Mouse (Mus musculus) limb, embryonic 10.5 days (tissue): ENCODE results near the gene Vav3. TPM values are rescaled to one million over a fixed set of nuclear protein-coding genes. Genes with fewer than 3 reads are reported as not detected.
"Not testable (repeated sequence)": the region's sequence is repeated elsewhere in the genome, so short reads cannot be mapped to it uniquely, and the experiment has no call there.

ENCODE experiments used
- DNase-seq: peaks from one replicate; pipeline ENCODE4 v3.0.0-alpha.2; 2017; ENCODE audit warnings: low spot score
- H3K27ac ChIP-seq: fragments of 300-500 bp; sonication (generic); 2 replicates; pipeline ENCODE4 v1.5.1; 2016; ENCODE audit warnings: mild to moderate bottlenecking
- H3K27me3 ChIP-seq: fragments of 300-500 bp; sonication (generic); 2 replicates; pipeline ENCODE4 v1.6.1; 2016; ENCODE audit warnings: low read depth, mild to moderate bottlenecking; ENCODE audit not compliant: poor library complexity, severe bottlenecking
- H3K36me3 ChIP-seq: fragments of 300-500 bp; sonication (generic); 2 replicates; pipeline ENCODE4 v1.6.1; 2016; ENCODE audit warnings: mild to moderate bottlenecking, moderate library complexity
- H3K4me1 ChIP-seq: fragments of 300-500 bp; sonication (generic); 2 replicates; pipeline ENCODE4 v1.6.1; 2016
- H3K4me3 ChIP-seq: fragments of 300-500 bp; sonication (generic); 2 replicates; pipeline ENCODE4 v1.5.1; 2016; ENCODE audit warnings: mild to moderate bottlenecking, moderate library complexity
- H3K9me3 ChIP-seq: fragments of 300-500 bp; sonication (generic); replicated peaks from 2 replicates; pipeline ENCODE4 v1.6.1; 2016; ENCODE audit warnings: mild to moderate bottlenecking
- WGBS: fragments of 180-500 bp; shearing (Covaris S2); methylation state at CpG from one replicate; pipeline ENCODE4 v1.1.7; 2016; 5-methylcytosine and 5-hydroxymethylcytosine counted together
- polyA plus RNA-seq: library from polyadenylated mRNA; unstranded; fragments of >200 nt; fragmentation: Nextera tagmentation; extraction: Ambion mirVana; gene quantifications from 2 replicates; pipeline ENCODE4 v1.2.1, GENCODE M21; 2016

Vav3 gene
- polyA plus RNA-seq, 1 experiment from 2014 or later, result 3.0 TPM

- Histone ChIP-seq H3K27me3 (no peaks in the 10 kb centered on the region), H3K36me3 (no peaks in the 10 kb centered on the region), H3K4me3 (no peak overlapping the region), H3K4me1 (no peaks in the 10 kb centered on the region), H3K27ac (no peak overlapping the region), H3K9me3 (no peaks in the 10 kb centered on the region)
- WGBS, result 87% methylated on average over 3 of the region's 3 CpGs
- DNase-seq, result no peak
These were observed 80.0 kb downstream of the Vav3 start for GRCm38 (mm10) chr3:109420403-109420802.

DNA sequence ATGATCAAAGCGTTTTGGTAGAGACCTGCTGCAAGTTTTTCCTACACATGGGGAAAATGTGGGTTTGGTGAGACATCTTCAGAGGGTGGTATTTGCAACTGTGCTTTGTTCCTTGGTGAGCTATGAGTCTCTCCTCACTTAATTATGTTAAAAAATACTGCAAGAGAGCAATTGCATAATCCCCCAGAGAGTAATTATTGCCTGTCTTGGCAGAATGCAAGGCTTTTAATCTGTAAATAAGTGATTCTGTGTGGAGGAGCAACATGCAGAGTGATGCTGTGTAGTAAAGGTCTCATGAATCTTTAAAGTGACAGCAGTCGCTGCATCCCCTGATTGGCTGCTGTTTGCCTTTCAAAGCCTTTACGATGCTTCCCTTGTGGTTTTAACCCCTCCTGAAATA lies 80.6 kb downstream of the Vav3 start:
- H3K9me3 ChIP-seq, result no peaks in the 10 kb centered on the region
- 38% methylated on average over 3 of the region's 3 CpGs for WGBS
- no peaks in the 10 kb centered on the region for H3K36me3 ChIP-seq
- no peak overlapping the region for H3K4me3 ChIP-seq
- no peaks in the 10 kb centered on the region for H3K27me3 ChIP-seq
- no peak overlapping the region for H3K27ac ChIP-seq
- no peaks in the 10 kb centered on the region for H3K4me1 ChIP-seq
- DNase-seq, result no peak

- no peaks in the 10 kb centered on the region for H3K4me1 ChIP-seq
- no peaks in the 10 kb centered on the region for H3K36me3 ChIP-seq
- H3K27me3 ChIP-seq, result no peaks in the 10 kb centered on the region
- H3K27ac ChIP-seq, result no peak overlapping the region
- WGBS, result 90% methylated on average over 5 of the region's 5 CpGs
- no peaks in the 10 kb centered on the region for H3K9me3 ChIP-seq
- no peak overlapping the region for H3K4me3 ChIP-seq
- DNase-seq, result no peak
These were observed 83.1 kb downstream of the Vav3 start for GRCm38 (mm10) chr3:109423440-109424079.

GRCm38 (mm10) chr3:109431285-109431684 lies 90.8 kb downstream of the Vav3 start:
- 83% methylated on average over 1 of the region's 1 CpGs for WGBS
- DNase-seq, result no peak
- no peak overlapping the region for H3K27ac ChIP-seq
- H3K27me3 ChIP-seq, result no peaks in the 10 kb centered on the region
- no peaks in the 10 kb centered on the region for H3K4me1 ChIP-seq
- H3K4me3 ChIP-seq, result no peak overlapping the region
- H3K9me3 ChIP-seq, result no peaks in the 10 kb centered on the region
- no peaks in the 10 kb centered on the region for H3K36me3 ChIP-seq

DNA sequence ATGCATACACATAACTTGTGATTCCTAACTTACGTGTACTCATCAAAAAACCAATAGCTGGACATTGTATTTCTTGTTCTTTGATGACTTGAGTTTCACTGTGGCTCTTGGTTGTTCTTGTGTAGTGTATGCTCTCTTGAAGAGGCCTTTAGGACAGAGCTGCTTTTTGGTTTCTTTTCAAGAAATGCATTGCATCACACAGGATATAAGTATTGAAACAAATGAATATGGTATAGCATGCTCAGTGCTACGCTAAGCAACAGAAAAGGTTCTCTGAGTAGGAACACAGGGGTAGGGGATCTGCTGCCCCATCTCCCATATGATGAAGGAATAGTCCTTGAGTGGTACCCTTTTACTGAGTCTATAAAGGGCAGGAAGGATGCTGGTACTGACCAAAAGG lies 98.1 kb downstream of the Vav3 start:
- H3K4me3 ChIP-seq, result no peak overlapping the region
- DNase-seq, result no peak
- no peaks in the 10 kb centered on the region for H3K4me1 ChIP-seq
- 93% methylated on average over 2 of the region's 2 CpGs for WGBS
- H3K27ac ChIP-seq, result no peak overlapping the region
- no peaks in the 10 kb centered on the region for H3K27me3 ChIP-seq
- H3K9me3 ChIP-seq, result no peaks in the 10 kb centered on the region
- H3K36me3 ChIP-seq, result no peaks in the 10 kb centered on the region

GRCm38 (mm10) chr3:109439253-109439652 lies 98.8 kb downstream of the Vav3 start:
- H3K9me3 ChIP-seq, result no peaks in the 10 kb centered on the region
- H3K36me3 ChIP-seq, result no peaks in the 10 kb centered on the region
- no peak overlapping the region for H3K27ac ChIP-seq
- H3K4me3 ChIP-seq, result no peak overlapping the region
- H3K4me1 ChIP-seq, result no peaks in the 10 kb centered on the region
- no peak for DNase-seq
- no peaks in the 10 kb centered on the region for H3K27me3 ChIP-seq
- 88% methylated on average over 8 of the region's 8 CpGs for WGBS

- WGBS, result 82% methylated on average over 6 of the region's 6 CpGs
- no peak for DNase-seq
These were observed 99.5 kb downstream of the Vav3 start for GRCm38 (mm10) chr3:109440001-109440400.

DNA sequence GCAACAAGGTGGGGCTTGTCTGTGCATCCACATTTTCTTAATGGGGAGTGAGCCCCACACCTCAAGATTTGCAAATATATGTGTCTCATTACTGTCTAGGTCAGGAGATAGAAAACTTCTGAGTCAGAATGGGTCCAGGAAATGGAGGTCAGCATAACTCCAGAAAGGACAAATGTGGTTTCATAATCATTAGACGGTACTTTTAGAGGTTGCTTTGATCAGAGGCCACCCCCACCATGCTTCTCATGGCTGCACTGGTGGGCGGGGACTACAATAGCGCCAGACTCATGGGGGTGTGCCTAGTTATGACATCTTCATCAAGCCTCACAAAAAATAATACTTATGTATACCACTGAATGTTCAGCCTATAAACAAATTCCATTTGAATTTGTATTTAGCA lies 103.6 kb downstream of the Vav3 start:
- Histone ChIP-seq H3K27ac (no peak overlapping the region), H3K4me3 (no peak overlapping the region), H3K4me1 (no peaks in the 10 kb centered on the region), H3K9me3 (no peaks in the 10 kb centered on the region), H3K27me3 (no peaks in the 10 kb centered on the region), H3K36me3 (no peaks in the 10 kb centered on the region)
- no peak for DNase-seq
- WGBS, result 93% methylated on average over 3 of the region's 3 CpGs

More at GRCm38 (mm10) chr3:109440001-109440400, 99.5 kb downstream of the Vav3 start:
- Histone ChIP-seq H3K4me3 (no peak overlapping the region), H3K36me3 (no peaks in the 10 kb centered on the region), H3K9me3 (no peaks in the 10 kb centered on the region), H3K27ac (no peak overlapping the region), H3K27me3 (no peaks in the 10 kb centered on the region), H3K4me1 (no peaks in the 10 kb centered on the region)

- Histone ChIP-seq H3K4me1 (no peaks in the 10 kb centered on the region), H3K4me3 (no peak overlapping the region), H3K9me3 (no peaks in the 10 kb centered on the region), H3K27ac (no peak overlapping the region), H3K27me3 (no peaks in the 10 kb centered on the region), H3K36me3 (no peaks in the 10 kb centered on the region)
- WGBS, result 78% methylated on average over 4 of the region's 4 CpGs
- DNase-seq, result no peak
These were observed 106.5 kb downstream of the Vav3 start for GRCm38 (mm10) chr3:109446903-109447302.

- H3K4me1 ChIP-seq, H3K27me3 ChIP-seq, H3K9me3 ChIP-seq, H3K4me3 ChIP-seq, H3K36me3 ChIP-seq, DNase-seq, H3K27ac ChIP-seq: not testable (repeated sequence)
- 86% methylated on average over 5 of the region's 5 CpGs for WGBS
These were observed 107.8 kb downstream of the Vav3 start for GRCm38 (mm10) chr3:109448249-109448648.

DNA sequence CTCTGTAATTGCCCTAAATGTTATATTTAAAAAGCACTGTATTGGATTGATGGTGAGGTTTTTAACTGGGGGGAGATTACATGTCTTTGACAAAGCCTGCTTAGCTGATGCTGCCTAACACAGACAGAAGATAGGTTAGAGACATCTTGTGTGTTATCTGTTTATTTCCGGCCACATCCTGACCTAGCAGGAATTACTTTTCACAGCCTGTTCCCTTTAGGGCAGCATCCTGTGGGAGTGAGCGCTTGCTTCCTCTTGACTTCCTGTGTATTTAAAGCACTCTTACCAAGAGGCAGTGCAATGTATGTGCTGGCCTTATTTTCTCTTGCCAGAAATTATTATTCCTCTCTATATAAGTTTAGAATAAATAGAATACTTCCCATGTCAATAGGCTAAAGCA lies 111.5 kb downstream of the Vav3 start:
- H3K9me3 ChIP-seq, result no peaks in the 10 kb centered on the region
- H3K36me3 ChIP-seq, result no peaks in the 10 kb centered on the region
- 79% methylated on average over 2 of the region's 2 CpGs for WGBS
- no peak for DNase-seq
- no peaks in the 10 kb centered on the region for H3K4me1 ChIP-seq
- no peaks in the 10 kb centered on the region for H3K27me3 ChIP-seq
- no peak overlapping the region for H3K27ac ChIP-seq
- H3K4me3 ChIP-seq, result no peak overlapping the region

DNA sequence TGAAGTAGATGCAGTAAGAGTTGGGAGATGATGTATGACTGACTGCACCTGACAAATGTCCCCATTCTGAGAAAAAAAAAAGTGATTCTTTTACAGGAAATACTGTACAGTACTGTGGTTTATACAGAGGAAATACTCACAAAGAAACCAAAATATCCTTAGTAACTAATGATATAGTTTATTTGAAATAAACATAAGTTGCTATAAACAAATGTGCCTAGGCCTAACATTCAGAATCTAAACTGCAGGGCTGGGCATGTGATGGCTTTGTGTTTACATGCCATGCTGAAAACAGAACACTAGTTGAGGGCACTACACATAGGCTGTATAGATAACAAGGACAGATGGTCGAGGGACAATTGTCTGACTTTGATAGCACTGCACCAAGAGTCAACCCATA lies 114.2 kb downstream of the Vav3 start:
- no peak for DNase-seq
- H3K4me3 ChIP-seq, result no peak overlapping the region
- H3K27ac ChIP-seq, result no peak overlapping the region
- H3K36me3 ChIP-seq, result no peaks in the 10 kb centered on the region
- H3K4me1 ChIP-seq, result no peaks in the 10 kb centered on the region
- 35% methylated on average over 1 of the region's 1 CpGs for WGBS
- H3K27me3 ChIP-seq, result no peaks in the 10 kb centered on the region
- H3K9me3 ChIP-seq, result no peaks in the 10 kb centered on the region

- no peaks in the 10 kb centered on the region for H3K4me1 ChIP-seq
- no peak overlapping the region for H3K27ac ChIP-seq
- 91% methylated on average over 1 of the region's 1 CpGs for WGBS
- H3K4me3 ChIP-seq, result no peak overlapping the region
- no peaks in the 10 kb centered on the region for H3K27me3 ChIP-seq
- H3K36me3 ChIP-seq, result no peaks in the 10 kb centered on the region
- H3K9me3 ChIP-seq, result no peaks in the 10 kb centered on the region
- DNase-seq, result no peak
These were observed 115.9 kb downstream of the Vav3 start for GRCm38 (mm10) chr3:109456340-109456739.

GRCm38 (mm10) chr3:109463684-109464083 lies 123.2 kb downstream of the Vav3 start:
- H3K4me3 ChIP-seq, result no peak overlapping the region
- no peak for DNase-seq
- no peaks in the 10 kb centered on the region for H3K36me3 ChIP-seq
- H3K27ac ChIP-seq, result no peak overlapping the region
- H3K9me3 ChIP-seq, result no peaks in the 10 kb centered on the region
- H3K27me3 ChIP-seq, result no peaks in the 10 kb centered on the region
- 0 out of 2 replicates have a peak, but pooled peaks cover 4% of the 10 kb centered on the region for H3K4me1 ChIP-seq
- 87% methylated on average over 6 of the region's 6 CpGs for WGBS
